Mouse (Mus musculus) retina, embryonic 14.5 days (tissue): ENCODE data around the gene Efemp2.

Experiments
- DNase-seq: peaks from one replicate; pipeline ENCODE4 v3.0.0-alpha.2; 2015; ENCODE audit warnings: low spot score

Efemp2 gene

GRCm38 (mm10) chr19:5473720-5474119 lies at the start of gene Efemp2:
Gene Efemp2, plus strand, starts transcription at chr19:5473954.
- DNase-seq = peak; percentile 81

- peak; percentile 73 for DNase-seq
Observed at GRCm38 (mm10) chr19:5424092-5424781, 49.5 kb upstream of the Efemp2 start.

GRCm38 (mm10) chr19:5424782-5425741 lies 48.7 kb upstream of the Efemp2 start, which contains the start of the genes Drap1 and AI837181:
Gene Drap1, minus strand, starts transcription at chr19:5424979.
Gene AI837181, plus strand, starts transcription at chr19:5425144.
- DNase-seq = peak; percentile 98

- no peak for DNase-seq
Observed at GRCm38 (mm10) chr19:5425906-5426565, 47.7 kb upstream of the Efemp2 start.

- DNase-seq = no peak
Observed at GRCm38 (mm10) chr19:5426640-5427290, 47.0 kb upstream of the Efemp2 start.

GRCm38 (mm10) chr19:5428083-5428482 lies 45.7 kb upstream of the Efemp2 start:
- peak; percentile 75 for DNase-seq

GRCm38 (mm10) chr19:5429219-5429618 lies 44.5 kb upstream of the Efemp2 start:
- no peak for DNase-seq

- DNase-seq = no peak
Observed at GRCm38 (mm10) chr19:5429806-5430205, 43.9 kb upstream of the Efemp2 start.

- no peak for DNase-seq
Observed at GRCm38 (mm10) chr19:5430408-5430807, 43.3 kb upstream of the Efemp2 start.

- DNase-seq = no peak
Observed at GRCm38 (mm10) chr19:5431911-5432464, 41.8 kb upstream of the Efemp2 start.

- DNase-seq = peak; percentile 48
Observed at GRCm38 (mm10) chr19:5432992-5433852, 40.5 kb upstream of the Efemp2 start.

- DNase-seq = no peak
Observed at GRCm38 (mm10) chr19:5433951-5434350, 39.8 kb upstream of the Efemp2 start.

- DNase-seq = no peak
Observed at GRCm38 (mm10) chr19:5444371-5444908, 29.3 kb upstream of the Efemp2 start.

GRCm38 (mm10) chr19:5444954-5445353 lies 28.8 kb upstream of the Efemp2 start:
- no peak for DNase-seq

- DNase-seq = no peak
Observed at GRCm38 (mm10) chr19:5445747-5446146, 28.0 kb upstream of the Efemp2 start.

GRCm38 (mm10) chr19:5447515-5448353 lies 26.0 kb upstream of the Efemp2 start, which contains the start of gene Fosl1:
Gene Fosl1, plus strand, starts transcription at chr19:5447547.
- peak; percentile 61 for DNase-seq

GRCm38 (mm10) chr19:5448354-5449150 lies 25.2 kb upstream of the Efemp2 start:
- DNase-seq = no peak

- no peak for DNase-seq
Observed at GRCm38 (mm10) chr19:5449673-5450072, 24.1 kb upstream of the Efemp2 start.
